Mouse (Mus musculus): ENCODE measurements around the gene B9d2.

DNA sequence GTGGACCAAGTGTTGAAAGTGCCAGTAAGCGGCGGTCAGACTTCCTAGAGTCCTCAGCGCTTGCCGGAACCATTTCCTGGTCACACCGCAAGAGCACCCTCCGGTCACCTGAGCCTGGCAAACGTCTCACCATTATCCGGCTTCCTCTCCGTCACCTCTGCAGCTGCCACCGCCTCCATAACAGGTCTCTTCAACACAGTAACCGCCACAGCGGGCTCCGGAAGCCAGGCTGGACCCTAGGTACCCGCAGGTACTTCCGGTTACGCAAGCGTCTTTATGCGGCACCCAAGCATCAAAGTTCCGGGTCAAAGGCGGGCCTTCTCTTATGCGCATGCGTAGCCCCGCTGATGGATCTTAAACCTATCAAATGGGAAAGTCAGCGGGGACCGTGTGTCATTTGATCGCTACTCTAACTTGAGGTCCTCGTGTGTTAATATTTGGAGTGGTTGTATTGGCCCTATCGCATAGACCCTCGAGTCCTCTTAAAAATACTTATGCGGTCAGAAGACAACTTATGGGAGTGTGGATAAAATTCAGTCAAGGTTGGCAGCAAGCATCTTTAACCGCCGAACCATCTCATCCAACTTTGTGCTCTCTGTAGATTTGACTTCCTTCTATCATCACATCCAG is 38.3 kb downstream of the B9d2 start, which contains the start of gene Ccdc97:
- TF ChIP-seq MAFK (IDR thresholded peaks at IDR 0.05; ENCODE audit: insufficient read depth, low read depth, low read length) = no peak
- TF ChIP-seq CHD2 (IDR thresholded peaks at IDR 0.05; ENCODE audit: low read depth, low read length) = no peak
